Mouse (Mus musculus): ENCODE measurements at regions not wholly inside any gene's neighbourhood (a gene's known extent, or its start where the extent isn't known, plus 50 kb on each side); places are given as distances from the start of the nearest gene placed in this dataset.
A peak's percentile ranks its signal among the peaks of the same experiment; 100 is the strongest.

DNA sequence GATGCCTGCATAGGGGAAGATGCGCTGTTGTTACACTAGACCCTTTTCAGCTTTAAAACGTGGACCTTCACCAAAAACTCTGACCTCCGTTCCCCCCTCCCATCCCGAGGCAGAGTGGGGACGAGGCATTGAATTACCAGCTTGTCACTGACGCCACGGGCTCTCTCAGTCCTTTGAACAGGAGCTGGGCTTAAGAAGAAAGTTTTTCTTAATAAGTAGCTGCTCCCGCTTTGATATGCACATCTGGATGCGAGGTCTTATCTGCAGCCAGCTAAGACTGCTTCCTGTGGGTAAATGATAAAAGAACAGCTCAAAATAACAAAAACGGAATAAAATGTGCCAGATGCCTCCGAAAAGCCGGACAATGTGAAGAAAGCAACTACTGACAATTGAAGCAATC lies 70.9 kb upstream of the Sall4 start:
- Histone ChIP-seq H3K27ac (ENCODE audit: insufficient read depth, low read length) (no peak overlapping the region), H3K27me3 (ENCODE audit: control insufficient read depth, insufficient read depth, low read length, poor library complexity, severe bottlenecking) (no peaks in the 10 kb centered on the region), H3K36me3 (ENCODE audit: control insufficient read depth, insufficient read depth, low read length, poor library complexity, severe bottlenecking) (no peaks in the 10 kb centered on the region), H3K4me3 (ENCODE audit: low read depth, low read length) (no peak overlapping the region), H3K9ac (ENCODE audit: low read depth, poor library complexity, severe bottlenecking) (no peak overlapping the region), H3K4me1 (ENCODE audit: control insufficient read depth, insufficient read depth, low read length) (no peaks in the 10 kb centered on the region), H3K9me3 (replicated peaks; ENCODE audit: control insufficient read depth, insufficient read depth, low read length, poor library complexity, severe bottlenecking) (no peaks in the 10 kb centered on the region)
- TF ChIP-seq CTCF (IDR thresholded peaks at IDR 0.05; ENCODE audit: low read depth, low read length) (no peak), POLR2A (IDR thresholded peaks at IDR 0.05; ENCODE audit: insufficient read depth, low read length) (no peak), EP300 (IDR thresholded peaks at IDR 0.05; ENCODE audit: insufficient read depth, low read depth, low read length) (no peak)

DNA sequence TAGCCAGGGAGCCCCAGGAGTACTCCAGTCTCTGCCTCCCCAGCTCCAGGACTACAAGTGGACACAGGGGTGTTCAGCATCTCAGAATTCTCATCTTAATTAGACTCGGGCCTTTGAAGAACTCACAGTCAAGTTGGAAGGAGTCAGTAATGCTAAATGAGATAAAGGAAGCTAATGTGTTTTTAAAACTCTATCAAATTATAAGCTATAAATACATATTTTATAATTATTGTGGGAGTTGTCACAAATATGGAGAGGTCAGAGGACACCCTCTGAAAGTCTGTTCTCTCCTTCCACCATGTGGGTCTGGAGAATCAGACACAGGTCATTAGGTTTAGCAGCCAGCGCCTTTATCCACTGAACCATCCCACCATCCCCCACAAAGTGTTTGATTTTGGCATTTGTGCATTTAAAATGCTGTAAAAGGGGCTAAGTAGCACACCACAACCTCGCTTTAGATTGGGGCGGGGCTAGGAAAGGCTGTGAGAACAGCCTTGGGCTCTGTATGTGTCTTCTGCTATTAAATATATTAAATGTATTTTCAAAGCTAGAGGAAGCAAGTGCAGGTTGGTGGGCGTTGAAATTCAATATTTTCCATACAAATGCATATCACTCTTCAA lies 70.3 kb upstream of the Sall4 start:
- Histone ChIP-seq H3K27me3 (ENCODE audit: control insufficient read depth, insufficient read depth, low read length, poor library complexity, severe bottlenecking) (no peaks in the 10 kb centered on the region), H3K27ac (ENCODE audit: insufficient read depth, low read length) (no peak overlapping the region), H3K4me3 (ENCODE audit: low read depth, low read length) (no peak overlapping the region)

DNA sequence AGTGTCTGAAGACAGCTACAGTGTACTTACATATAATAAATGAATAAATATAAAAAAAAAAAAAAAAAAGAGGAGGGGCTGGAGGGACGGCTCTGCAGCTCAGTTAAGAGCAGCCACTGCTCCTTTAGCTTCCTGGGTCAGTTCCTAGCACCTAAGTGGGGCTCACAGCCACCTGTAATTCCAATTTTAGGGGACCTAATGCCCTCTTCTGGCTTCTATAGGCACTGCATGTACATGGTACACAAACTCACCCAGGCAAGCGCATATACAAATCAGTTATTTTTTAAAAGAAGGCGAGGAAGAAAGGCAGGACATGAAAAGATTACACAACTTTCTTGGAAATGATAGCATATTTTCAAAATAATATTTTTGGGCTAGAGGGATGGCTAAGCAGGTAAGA lies 67.0 kb upstream of the Sall4 start:
- Histone ChIP-seq H3K4me1 (ENCODE audit: control insufficient read depth, insufficient read depth, low read length) (no peaks in the 10 kb centered on the region), H3K9ac (ENCODE audit: low read depth, poor library complexity, severe bottlenecking) (no peak overlapping the region), H3K27me3 (ENCODE audit: control insufficient read depth, insufficient read depth, low read length, poor library complexity, severe bottlenecking) (no peaks in the 10 kb centered on the region), H3K9me3 (replicated peaks; ENCODE audit: control insufficient read depth, insufficient read depth, low read length, poor library complexity, severe bottlenecking) (no peaks in the 10 kb centered on the region), H3K4me3 (ENCODE audit: low read depth, low read length) (no peak overlapping the region), H3K27ac (ENCODE audit: insufficient read depth, low read length) (no peak overlapping the region), H3K36me3 (ENCODE audit: control insufficient read depth, insufficient read depth, low read length, poor library complexity, severe bottlenecking) (no peaks in the 10 kb centered on the region)
- TF ChIP-seq POLR2A (IDR thresholded peaks at IDR 0.05; ENCODE audit: insufficient read depth, low read length) (no peak), CTCF (IDR thresholded peaks at IDR 0.05; ENCODE audit: low read depth, low read length) (peak; percentile 13), EP300 (IDR thresholded peaks at IDR 0.05; ENCODE audit: insufficient read depth, low read depth, low read length) (no peak)

More for the DNA sequence above, 70.3 kb upstream of the Sall4 start:
- TF ChIP-seq CTCF (IDR thresholded peaks at IDR 0.05; ENCODE audit: low read depth, low read length) (no peak), POLR2A (IDR thresholded peaks at IDR 0.05; ENCODE audit: insufficient read depth, low read length) (no peak), EP300 (IDR thresholded peaks at IDR 0.05; ENCODE audit: insufficient read depth, low read depth, low read length) (no peak)
- H3K4me1 ChIP-seq (ENCODE audit: control insufficient read depth, insufficient read depth, low read length), result no peaks in the 10 kb centered on the region
- H3K9me3 ChIP-seq (replicated peaks; ENCODE audit: control insufficient read depth, insufficient read depth, low read length, poor library complexity, severe bottlenecking), result no peaks in the 10 kb centered on the region
- no peak overlapping the region for H3K9ac ChIP-seq (ENCODE audit: low read depth, poor library complexity, severe bottlenecking)
- no peaks in the 10 kb centered on the region for H3K36me3 ChIP-seq (ENCODE audit: control insufficient read depth, insufficient read depth, low read length, poor library complexity, severe bottlenecking)

DNA sequence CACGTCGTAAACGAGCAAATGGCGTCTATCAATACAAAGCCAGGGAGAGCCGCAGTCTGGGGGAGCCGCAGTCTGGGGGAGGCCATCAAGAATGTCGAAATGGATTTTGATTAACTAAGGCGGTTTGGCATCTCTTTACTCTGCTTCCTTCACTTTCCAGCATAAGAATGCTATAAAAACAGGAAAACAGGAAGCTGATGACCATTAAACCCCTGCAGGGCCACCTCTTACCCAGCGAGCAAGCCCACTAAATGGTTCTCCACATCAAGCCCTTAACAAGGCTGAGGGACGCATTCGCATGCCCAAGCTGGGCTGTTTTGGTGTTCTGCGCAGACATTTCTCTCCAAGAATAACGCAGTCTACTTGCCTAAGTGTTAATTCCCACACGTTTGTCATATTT lies 64.0 kb upstream of the Sall4 start:
- TF ChIP-seq CTCF (IDR thresholded peaks at IDR 0.05; ENCODE audit: low read depth, low read length), result no peak
- TF ChIP-seq EP300 (IDR thresholded peaks at IDR 0.05; ENCODE audit: insufficient read depth, low read depth, low read length), result no peak
- TF ChIP-seq POLR2A (IDR thresholded peaks at IDR 0.05; ENCODE audit: insufficient read depth, low read length), result no peak
- H3K27me3 ChIP-seq (ENCODE audit: control insufficient read depth, insufficient read depth, low read length, poor library complexity, severe bottlenecking), result no peaks in the 10 kb centered on the region
- no peaks in the 10 kb centered on the region for H3K9me3 ChIP-seq (replicated peaks; ENCODE audit: control insufficient read depth, insufficient read depth, low read length, poor library complexity, severe bottlenecking)
- peak overlapping the region; percentile 38; the same call in 1 of the 2 replicates for H3K9ac ChIP-seq (ENCODE audit: low read depth, poor library complexity, severe bottlenecking)
- no peaks in the 10 kb centered on the region for H3K4me1 ChIP-seq (ENCODE audit: control insufficient read depth, insufficient read depth, low read length)
- H3K4me3 ChIP-seq (ENCODE audit: low read depth, low read length), result peak overlapping the region; percentile 33
- no peak overlapping the region for H3K27ac ChIP-seq (ENCODE audit: insufficient read depth, low read length)
- H3K36me3 ChIP-seq (ENCODE audit: control insufficient read depth, insufficient read depth, low read length, poor library complexity, severe bottlenecking), result no peaks in the 10 kb centered on the region

DNA sequence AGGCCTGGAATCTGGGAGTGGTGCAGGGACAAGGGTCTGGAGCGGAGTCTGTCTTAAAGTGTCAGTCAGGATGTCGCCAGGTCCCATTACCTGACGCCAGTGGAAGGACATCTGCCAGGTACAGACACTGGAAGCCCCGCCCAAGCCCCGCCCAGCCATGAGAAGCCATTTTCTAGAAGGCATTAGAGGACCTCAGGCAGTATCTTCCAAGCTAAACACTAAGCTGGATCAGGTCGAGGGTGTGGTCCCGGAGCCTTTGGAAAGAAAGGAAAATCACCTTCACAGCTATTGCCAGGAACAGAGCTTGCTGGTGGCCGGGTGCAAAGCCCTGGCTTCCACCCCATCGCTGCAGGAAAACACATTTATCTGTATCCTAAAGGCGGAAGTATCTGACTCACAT lies 52.9 kb upstream of the Sall4 start:
- no peaks in the 10 kb centered on the region for H3K9me3 ChIP-seq (replicated peaks; ENCODE audit: control insufficient read depth, insufficient read depth, low read length, poor library complexity, severe bottlenecking)
- no peaks in the 10 kb centered on the region for H3K36me3 ChIP-seq (ENCODE audit: control insufficient read depth, insufficient read depth, low read length, poor library complexity, severe bottlenecking)
- H3K4me1 ChIP-seq (ENCODE audit: control insufficient read depth, insufficient read depth, low read length), result no peaks in the 10 kb centered on the region
- no peak overlapping the region for H3K9ac ChIP-seq (ENCODE audit: low read depth, poor library complexity, severe bottlenecking)
- peak overlapping the region; percentile 69 for H3K27ac ChIP-seq (ENCODE audit: insufficient read depth, low read length)
- H3K27me3 ChIP-seq (ENCODE audit: control insufficient read depth, insufficient read depth, low read length, poor library complexity, severe bottlenecking), result no peaks in the 10 kb centered on the region
- no peak overlapping the region for H3K4me3 ChIP-seq (ENCODE audit: low read depth, low read length)
- no peak for TF ChIP-seq POLR2A (IDR thresholded peaks at IDR 0.05; ENCODE audit: insufficient read depth, low read length)
- TF ChIP-seq CTCF (IDR thresholded peaks at IDR 0.05; ENCODE audit: low read depth, low read length), result no peak
- no peak for TF ChIP-seq EP300 (IDR thresholded peaks at IDR 0.05; ENCODE audit: insufficient read depth, low read depth, low read length)
